Mouse (Mus musculus) spleen, adult 2 months (tissue): ENCODE results near the gene Mfn2.

Experiments used
- CTCF ChIP-seq: fragments of 200-500 bp; IDR thresholded peaks from 2 replicates; pipeline ENCODE4 v1.5.1; 2011; ENCODE audit warnings: mild to moderate bottlenecking, inconsistent platforms; ENCODE audit not compliant: insufficient read depth, insufficient read length, insufficient replicate concordance; ENCODE audit errors: extremely low read depth
- POLR2A ChIP-seq: fragments of 200-500 bp; IDR thresholded peaks from 2 replicates; pipeline ENCODE4 v1.6.1; 2011; ENCODE audit warnings: low read depth, low read length, inconsistent platforms

- no peak for TF ChIP-seq CTCF
- TF ChIP-seq POLR2A = no peak
Measured at GRCm38 (mm10) chr4:147947511-147947910, 43.0 kb upstream of the Mfn2 start.
